Mouse (Mus musculus) heart, adult 9 months (tissue): ENCODE data around the gene Nhej1.
A peak's percentile ranks its signal among the peaks of the same experiment; 100 is the strongest.

Experiments
- DNase-seq, 2 experiments: peaks; one replicate each; pipeline ENCODE4 v3.0.0; 2022; ENCODE audit warnings: low spot score in 2 of 2

Gene Nhej1

GRCm38 (mm10) chr1:74935402-74935801 lies 189.6 kb downstream of the Nhej1 start, which contains the start of gene Cfap65:
TSS of gene Cfap65 (minus strand) at chr1:74935599.
- no peak for DNase-seq

- no peak for DNase-seq
These were observed 197.2 kb downstream of the Nhej1 start for GRCm38 (mm10) chr1:74927621-74928296.

GRCm38 (mm10) chr1:74926721-74927120 lies 198.3 kb downstream of the Nhej1 start:
- peak in 1 of 2 experiments; percentile 33 for DNase-seq

GRCm38 (mm10) chr1:74924464-74924863 lies 200.5 kb downstream of the Nhej1 start:
- no peak for DNase-seq
